Mouse (Mus musculus) forebrain, embryonic 16.5 days (tissue): ENCODE measurements around the gene Kndc1. TPM values are rescaled to one million over a fixed set of nuclear protein-coding genes. Genes with fewer than 3 reads are reported as not detected.

ENCODE experiments used
- ATAC-seq: fragments of 200-750 bp; cut with Nextera tagmentation; 2 replicates; pipeline ENCODE4 v1.8.0; 2017; ENCODE audit warnings: mild to moderate bottlenecking, moderate library complexity
- H3K27ac ChIP-seq: fragments of 300-500 bp; sonication (generic); 2 replicates; pipeline ENCODE4 v1.5.1; 2014; ENCODE audit warnings: low read length, control low read depth
- H3K27me3 ChIP-seq: fragments of 300-500 bp; sonication (generic); replicated peaks from 2 replicates; pipeline ENCODE4 v1.6.1; 2014; ENCODE audit warnings: low read length; ENCODE audit not compliant: control insufficient read depth, insufficient read depth
- H3K36me3 ChIP-seq: fragments of 300-500 bp; sonication (generic); 2 replicates; pipeline ENCODE4 v1.6.1; 2014; ENCODE audit not compliant: control insufficient read depth, insufficient read depth
- H3K4me1 ChIP-seq: fragments of 300-500 bp; sonication (generic); replicated peaks from 2 replicates; pipeline ENCODE4 v1.6.1; 2014; ENCODE audit warnings: low read length; ENCODE audit not compliant: control insufficient read depth, insufficient read depth
- H3K4me2 ChIP-seq: fragments of 300-500 bp; sonication (generic); 2 replicates; pipeline ENCODE4 v1.6.1; 2014; ENCODE audit warnings: mild to moderate bottlenecking, low read length, control low read depth
- H3K4me3 ChIP-seq: fragments of 300-500 bp; sonication (generic); replicated peaks from 2 replicates; pipeline ENCODE4 v1.5.1; 2014; ENCODE audit warnings: mild to moderate bottlenecking, low read length, control low read depth
- H3K9ac ChIP-seq: fragments of 300-500 bp; sonication (generic); replicated peaks from 2 replicates; pipeline ENCODE4 v1.6.1; 2014; ENCODE audit warnings: low read depth, low read length, control low read depth
- H3K9me3 ChIP-seq: fragments of 300-500 bp; sonication (generic); 2 replicates; pipeline ENCODE4 v1.6.1; 2016; ENCODE audit warnings: low read length; ENCODE audit not compliant: control insufficient read depth
- WGBS: fragments of 180-500 bp; shearing (Covaris S2); extraction: QIAGEN DNeasy Blood & Tissue Kit; methylation state at CpG from one replicate; pipeline ENCODE4 v1.1.7; 2014; 5-methylcytosine and 5-hydroxymethylcytosine counted together
- microRNA counts: library from miRNA; unstranded; fragments of <30 nt; microRNA quantifications from one replicate; lab custom pipeline; 2016
- microRNA-seq: library from miRNA; unstranded; fragments of <30 nt; microRNA quantifications from one replicate; pipeline ENCODE4, GENCODE M21; 2017
- polyA plus RNA-seq: library from polyadenylated mRNA; unstranded; fragments of >200 nt; fragmentation: Nextera tagmentation; extraction: Ambion mirVana; gene quantifications from 2 replicates; pipeline ENCODE4 v1.2.1, GENCODE M21; 2015

Kndc1 gene
- polyA plus RNA-seq, 1 experiment from 2014 or later: 7.7 TPM

DNA sequence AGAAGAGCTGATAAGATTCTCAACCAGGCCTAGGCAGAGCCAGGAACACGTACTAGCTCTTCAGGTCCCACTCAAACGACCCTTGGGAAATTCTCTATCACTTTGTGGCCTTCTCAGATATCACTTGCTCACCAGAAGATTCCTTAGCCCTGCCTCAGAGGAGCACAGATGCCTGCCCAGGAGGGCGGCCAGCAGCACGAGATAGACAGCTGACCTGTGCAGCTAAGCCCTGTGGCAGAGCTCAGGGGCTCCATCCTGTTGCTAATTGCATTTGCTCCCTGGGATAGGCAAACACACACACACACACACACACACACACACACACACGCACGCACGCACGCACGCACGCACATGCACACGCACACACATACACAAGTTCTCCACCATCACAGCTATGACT, 87.6 kb downstream of the Kndc1 start:
- Histone ChIP-seq H3K36me3 (no peaks in the 10 kb centered on the region), H3K27ac (no peak overlapping the region), H3K4me1 (peaks cover 11% of the 10 kb centered on the region), H3K9me3 (no peaks in the 10 kb centered on the region), H3K9ac (no peak overlapping the region), H3K4me3 (no peak overlapping the region), H3K4me2 (no peak overlapping the region), H3K27me3 (no peaks in the 10 kb centered on the region)
- no peak for ATAC-seq
- WGBS: 83% methylated on average over 10 of the region's 11 CpGs

DNA sequence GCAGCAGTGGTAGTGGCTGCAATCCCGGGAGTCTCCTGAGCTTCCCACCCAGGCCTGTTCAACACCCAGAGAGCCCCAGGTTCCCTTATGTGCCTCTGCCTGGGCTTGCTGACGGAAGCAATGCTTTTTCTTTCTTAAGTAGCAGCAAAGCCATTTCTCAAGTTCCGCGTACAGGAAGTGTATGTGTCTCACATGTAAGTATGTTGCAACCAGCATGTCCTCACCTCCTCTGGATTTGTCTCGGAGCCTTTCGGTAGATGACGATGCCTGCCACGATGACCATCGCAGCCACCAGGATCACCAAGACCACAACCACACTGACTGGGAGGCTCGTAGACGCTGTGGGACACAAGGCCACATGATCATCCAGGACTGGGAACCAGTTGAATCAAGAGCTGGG, 90.0 kb downstream of the Kndc1 start:
- H3K27me3 ChIP-seq: no peaks in the 10 kb centered on the region
- H3K4me1 ChIP-seq: no peaks in the 10 kb centered on the region
- no peak overlapping the region for H3K27ac ChIP-seq
- H3K36me3 ChIP-seq: no peaks in the 10 kb centered on the region
- H3K9me3 ChIP-seq: no peaks in the 10 kb centered on the region
- no peak overlapping the region for H3K9ac ChIP-seq
- 97% methylated on average over 11 of the region's 11 CpGs for WGBS
- H3K4me3 ChIP-seq: no peak overlapping the region
- H3K4me2 ChIP-seq: no peak overlapping the region
- no peak for ATAC-seq

DNA sequence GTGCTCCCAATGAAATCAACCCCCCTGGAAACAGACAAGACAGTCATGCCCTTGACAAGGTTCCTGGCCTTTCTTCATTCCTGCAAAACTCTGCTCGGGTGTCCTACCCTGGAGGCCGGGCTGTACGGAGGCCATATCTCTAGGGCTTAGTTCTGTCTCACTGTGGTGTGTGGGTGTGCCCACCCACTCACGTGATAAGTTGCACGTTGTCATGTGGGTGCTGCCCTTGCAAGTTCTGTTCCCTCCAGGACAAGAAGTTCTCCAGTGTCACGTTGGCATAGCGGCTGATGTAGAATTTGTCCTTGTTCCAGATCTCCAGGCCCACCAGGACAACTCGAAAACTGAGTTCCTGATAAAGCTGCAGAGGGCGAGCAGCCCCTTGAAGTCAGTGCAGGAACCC, 93.8 kb downstream of the Kndc1 start:
- Histone ChIP-seq H3K36me3 (no peaks in the 10 kb centered on the region), H3K27me3 (no peaks in the 10 kb centered on the region), H3K9ac (no peak overlapping the region), H3K9me3 (no peaks in the 10 kb centered on the region), H3K4me3 (no peak overlapping the region), H3K4me1 (no peaks in the 10 kb centered on the region), H3K4me2 (no peak overlapping the region), H3K27ac (no peak overlapping the region)
- no peak for ATAC-seq
- 87% methylated on average over 9 of the region's 9 CpGs for WGBS

DNA sequence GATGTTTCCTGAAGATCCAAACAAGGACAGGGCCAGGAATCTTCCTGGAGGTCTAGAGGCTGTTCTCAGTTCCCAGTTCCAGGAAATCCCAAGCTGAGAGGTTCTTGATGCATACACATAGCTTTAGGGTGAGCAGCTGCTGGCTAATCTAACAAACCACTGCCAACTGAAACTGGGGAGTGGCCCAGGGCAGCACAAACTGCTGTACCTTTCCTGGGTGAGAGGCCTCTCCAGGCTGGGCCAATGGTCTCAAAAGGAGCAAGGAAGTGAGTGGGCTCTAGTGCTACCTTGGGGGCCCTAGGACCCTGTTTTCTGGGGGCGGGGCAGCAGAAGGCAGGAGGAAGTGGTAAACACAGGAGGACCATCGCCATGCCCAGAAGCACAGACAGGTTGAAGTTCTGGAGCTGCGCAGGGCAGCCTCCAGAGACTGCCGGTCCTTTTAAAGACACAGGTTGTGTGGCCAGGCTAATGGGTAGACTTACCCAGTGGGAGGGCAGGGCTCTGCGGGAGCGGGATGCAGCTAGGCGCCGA, 96.4 kb downstream of the Kndc1 start:
- WGBS: 74% methylated on average over 8 of the region's 8 CpGs
- Histone ChIP-seq H3K4me2 (no peak overlapping the region), H3K36me3 (peaks cover 6% of the 10 kb centered on the region), H3K9ac (no peak overlapping the region), H3K4me1 (no peaks in the 10 kb centered on the region), H3K9me3 (no peaks in the 10 kb centered on the region), H3K27me3 (no peaks in the 10 kb centered on the region), H3K4me3 (no peak overlapping the region), H3K27ac (no peak overlapping the region)
- no peak for ATAC-seq

MicroRNAs encoded within 50 kb of the gene (microRNA counts, 519-probe panel; counts per million panel counts)
- microRNA mmu-miR-202-3p (lab: Ali Mortazavi, UCI): 2,086 counts per million, percentile 35 among the panel's probes with 10 or more counts
- microRNA mmu-miR-202-5p (lab: Ali Mortazavi, UCI): 2,412 counts per million, percentile 57 among the panel's probes with 10 or more counts

Small RNA genes within 50 kb of the gene (microRNA-seq; reads per million reads assigned to microRNA genes)
- gene Mir202 (1.5 reads per million), gene Mir7062 (not detected), gene mmu-mir-7686 (not detected)

Other genes with a start within 250 kb of the Kndc1 start
- 1.8 and 1.9 TPM in 2 replicates for gene Cfap46, start 210.9 kb upstream of the Kndc1 start, polyA plus RNA-seq
- gene Adgra1, start 60.5 kb upstream of the Kndc1 start, polyA plus RNA-seq: 11.6 and 17.9 TPM in 2 replicates
- not detected in 2 replicates for gene Utf1, start 49.1 kb downstream of the Kndc1 start, polyA plus RNA-seq
- 0.62 and 0.87 TPM in 2 replicates for gene 6430531B16Rik, start 84.1 kb downstream of the Kndc1 start, polyA plus RNA-seq
- gene Adam8, start 97.9 kb downstream of the Kndc1 start, polyA plus RNA-seq: 3.3 and 4.7 TPM in 2 replicates
- 54.5 and 62.0 TPM in 2 replicates for gene Zfp511, start 141.7 kb downstream of the Kndc1 start, polyA plus RNA-seq
- gene Tubgcp2, start 142.0 kb downstream of the Kndc1 start, polyA plus RNA-seq: 72.7 and 76.3 TPM in 2 replicates
- 0.62 and 1.7 TPM in 2 replicates for gene Msx3, start 154.4 kb downstream of the Kndc1 start, polyA plus RNA-seq
- 116 and 179 TPM in 2 replicates for gene Caly, start 187.9 kb downstream of the Kndc1 start, polyA plus RNA-seq
- gene Prap1, start 198.7 kb downstream of the Kndc1 start, polyA plus RNA-seq: not detected in 2 replicates
- 13.4 and 15.5 TPM in 2 replicates for gene Fuom, start 207.7 kb downstream of the Kndc1 start, polyA plus RNA-seq
- 6.6 and 7.8 TPM in 2 replicates for gene Paox, start 221.1 kb downstream of the Kndc1 start, polyA plus RNA-seq
- gene Echs1, start 221.8 kb downstream of the Kndc1 start, polyA plus RNA-seq: 107 and 119 TPM in 2 replicates
- 34.6 and 36.5 TPM in 2 replicates for gene Mtg1, start 242.9 kb downstream of the Kndc1 start, polyA plus RNA-seq